Mouse (Mus musculus): ENCODE measurements around the gene Ganab.

Gene Ganab

GRCm38 (mm10) chr19:8897865-8898495 lies at the start of gene Ganab:
Ganab (plus strand) TSS chr19:8898071.
- in situ Hi-C loops (cut with MboI, MseI), result loop anchor here (5.0 kb wide), 2 partner anchors 76 to 81 kb away; partner anchors contain the start of genes Hnrnpul2 (in 1 of the 2) and Ttc9c (in 1 of the 2)

DNA sequence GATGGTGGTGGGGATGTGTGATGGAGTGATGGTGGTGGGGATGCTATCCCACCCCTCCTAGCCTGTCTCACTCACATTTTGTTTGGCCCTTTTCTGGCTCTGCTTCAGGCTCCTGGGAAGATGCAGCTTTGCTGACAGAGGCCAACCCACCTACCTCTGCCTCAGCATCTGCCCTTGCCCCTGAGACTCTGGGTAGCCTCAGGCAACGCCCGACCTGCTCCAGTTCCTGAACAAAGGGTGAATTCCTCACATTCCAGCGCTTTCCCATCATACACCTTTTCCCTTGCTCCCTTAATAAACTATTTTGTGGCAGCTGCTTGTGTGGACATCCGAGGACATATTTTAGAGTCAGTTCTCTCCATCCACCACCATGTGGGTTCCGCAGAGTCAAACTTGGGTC lies 49.5 kb upstream of the Ganab start:
- in situ Hi-C loops (cut with MboI, MseI), result loop anchor here (5.0 to 25.0 kb wide), 3 partner anchors 249 to 1014 kb away; no protein-coding TSS in a partner anchor

DNA sequence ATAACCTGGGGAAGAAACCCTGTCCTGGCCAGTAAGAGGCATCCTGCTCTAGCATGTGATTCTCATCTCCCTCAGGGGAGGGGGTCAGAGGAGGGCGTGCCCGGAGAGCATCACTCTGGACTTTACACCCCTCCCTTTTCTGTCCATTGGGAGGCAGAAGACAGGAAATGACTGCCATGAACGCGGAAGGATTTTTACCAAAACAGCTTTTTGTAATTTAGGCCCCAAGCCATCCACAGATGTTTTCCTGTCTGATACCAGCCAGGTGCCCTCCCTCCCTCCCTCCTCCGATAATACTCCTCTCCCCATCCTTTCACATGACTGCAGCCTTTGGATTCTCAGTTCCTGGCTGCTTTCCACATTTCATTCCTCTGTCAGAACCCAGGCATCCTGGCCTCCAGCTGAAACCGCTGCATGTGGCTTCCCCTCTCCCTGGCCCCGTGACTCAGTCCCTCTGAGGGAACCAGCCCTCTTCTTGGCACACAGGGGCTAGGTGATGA lies 47.4 kb upstream of the Ganab start, which contains the start of gene Lrrn4cl:
Gene Lrrn4cl (plus strand): TSS at position 367 of the 500 bp plus-strand sequence.
- in situ Hi-C loops (cut with MboI, MseI), result loop anchor here (10.0 to 25.0 kb wide), 3 partner anchors 263 to 1534 kb away; partner anchors contain the start of genes Scgb2a2 (in 1 of the 2), Slc22a8 (in 1 of the 2) and Syt7 (in 1 of the 2)

DNA sequence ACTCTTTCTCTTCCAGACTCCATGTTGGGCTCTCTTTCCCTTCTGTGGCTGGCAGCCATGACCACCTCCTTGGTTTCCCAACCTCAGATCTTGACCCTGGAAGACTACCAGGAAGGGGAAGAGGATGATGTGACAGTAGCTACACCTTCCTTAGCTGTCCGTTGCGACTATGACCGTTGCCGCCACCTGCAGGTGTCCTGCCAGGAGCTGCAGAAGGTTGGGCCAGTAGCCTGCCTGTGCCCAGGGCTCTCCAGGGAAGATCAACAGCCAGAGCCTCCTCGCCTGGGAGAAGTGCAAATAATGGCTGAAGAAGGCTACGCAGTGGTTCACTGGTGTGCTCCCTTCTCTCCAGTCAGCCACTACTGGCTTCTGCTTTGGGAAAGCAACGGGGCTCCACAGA lies 46.2 kb upstream of the Ganab start:
- in situ Hi-C loops (cut with MboI, MseI), result loop anchor here (10.0 to 25.0 kb wide), 3 partner anchors 264 to 1533 kb away; partner anchors contain the start of genes Scgb2a2 (in 1 of the 2), Slc22a8 (in 1 of the 2) and Syt7 (in 1 of the 2)

- in situ Hi-C loops (cut with MboI, MseI), result loop anchor here (10.0 to 25.0 kb wide), 3 partner anchors 265 to 1532 kb away; partner anchors contain the start of genes Scgb2a2 (in 1 of the 2), Slc22a8 (in 1 of the 2) and Syt7 (in 1 of the 2)
Measured at GRCm38 (mm10) chr19:8852236-8852928, 45.5 kb upstream of the Ganab start.

GRCm38 (mm10) chr19:8853117-8853516 lies 44.8 kb upstream of the Ganab start:
- in situ Hi-C loops (cut with MboI, MseI), result loop anchor here (10.0 to 25.0 kb wide), 3 partner anchors 266 to 1532 kb away; partner anchors contain the start of genes Scgb2a2 (in 1 of the 2), Slc22a8 (in 1 of the 2) and Syt7 (in 1 of the 2)

- in situ Hi-C loops (cut with MboI, MseI), result loop anchor here (10.0 to 25.0 kb wide), 3 partner anchors 270 to 1527 kb away; partner anchors contain the start of genes Scgb2a2 (in 1 of the 2), Slc22a8 (in 1 of the 2) and Syt7 (in 1 of the 2)
Measured at GRCm38 (mm10) chr19:8857689-8858088, 40.2 kb upstream of the Ganab start.

- in situ Hi-C loops (cut with MboI, MseI), result loop anchor here (10.0 to 25.0 kb wide), 3 partner anchors 272 to 1526 kb away; partner anchors contain the start of genes Scgb2a2 (in 1 of the 2), Slc22a8 (in 1 of the 2) and Syt7 (in 1 of the 2)
Measured at GRCm38 (mm10) chr19:8859018-8859417, 38.9 kb upstream of the Ganab start.

DNA sequence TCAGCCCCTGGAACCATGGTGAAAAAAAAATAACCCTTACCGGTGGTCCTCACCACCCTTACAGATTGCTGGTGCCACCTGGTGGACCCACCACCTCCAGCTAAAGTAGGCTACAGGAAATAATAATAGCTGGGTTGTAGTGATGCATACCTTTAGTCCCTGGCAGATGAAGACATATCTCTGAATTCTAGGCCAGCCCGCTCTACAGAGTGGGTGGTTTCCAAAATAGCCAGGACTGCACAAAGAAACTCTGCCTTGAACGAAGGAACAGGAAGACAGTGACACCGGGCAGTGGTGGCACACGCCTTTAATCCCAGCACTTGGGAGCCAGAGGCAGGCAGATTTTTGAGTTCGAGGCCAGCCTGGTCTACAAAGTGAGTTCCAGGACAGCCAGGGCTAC lies 33.6 kb upstream of the Ganab start:
- in situ Hi-C loops (cut with MboI, MseI), result loop anchor here in 1 of 2 experiments (25.0 kb wide), 1 partner anchor 277 kb away; the partner anchor contains the start of gene Slc22a8

GRCm38 (mm10) chr19:8870381-8870780 lies 27.5 kb upstream of the Ganab start:
- in situ Hi-C loops (cut with MboI, MseI), result loop anchor here in 1 of 2 experiments (5.0 to 25.0 kb wide), 2 partner anchors 33 to 283 kb away; partner anchors contain the start of genes Bscl2, Gng3 and Slc22a8

GRCm38 (mm10) chr19:8870838-8871237 lies 27.0 kb upstream of the Ganab start:
- in situ Hi-C loops (cut with MboI, MseI), result loop anchor here in 1 of 2 experiments (5.0 to 25.0 kb wide), 2 partner anchors 34 to 284 kb away; partner anchors contain the start of genes Bscl2, Gng3 and Slc22a8

DNA sequence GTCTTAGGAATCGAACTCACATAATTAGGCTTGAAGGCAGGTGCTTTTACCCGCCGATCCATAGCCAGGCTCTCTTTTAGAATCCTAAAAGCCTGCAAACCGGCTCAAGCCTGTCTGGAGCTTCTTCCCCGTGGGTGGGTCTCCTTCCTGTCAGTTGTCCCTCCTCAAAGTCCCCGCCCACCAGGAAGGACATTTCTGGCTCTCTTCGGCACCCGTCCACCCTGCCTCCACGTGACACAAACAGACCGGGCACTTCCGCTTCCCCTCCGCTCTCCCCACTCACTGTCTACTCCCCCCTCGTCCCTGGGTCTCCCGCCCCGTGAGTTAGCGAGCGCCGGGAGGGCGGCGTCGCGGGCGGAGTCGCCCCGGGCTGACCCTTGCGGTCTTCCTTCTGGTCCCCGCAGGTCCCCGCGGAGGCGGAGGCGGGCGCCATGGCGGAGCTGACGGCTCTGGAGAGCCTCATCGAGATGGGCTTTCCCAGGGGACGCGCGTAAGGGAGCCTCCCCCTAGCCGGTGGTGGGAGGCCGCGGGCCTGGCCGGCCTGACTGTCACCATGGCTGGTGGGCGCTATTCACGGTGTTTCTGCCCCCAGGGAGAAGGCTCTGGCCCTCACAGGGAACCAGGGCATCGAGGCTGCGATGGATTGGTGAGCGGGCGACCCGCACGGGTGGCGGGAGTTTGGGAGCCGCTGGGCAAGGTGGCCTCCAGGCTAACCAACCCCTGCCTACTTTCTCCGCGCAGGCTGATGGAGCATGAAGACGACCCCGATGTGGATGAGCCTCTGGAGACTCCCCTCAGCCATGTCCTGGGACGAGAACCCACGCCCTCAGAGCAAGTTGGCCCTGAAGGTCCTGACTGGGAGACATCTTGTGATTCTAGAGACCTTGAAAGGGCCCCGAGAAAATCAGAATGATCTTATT lies 26.3 kb upstream of the Ganab start, which contains the start of gene Ubxn1:
Gene Ubxn1 (plus strand): TSS at position 230 of the 920 bp plus-strand sequence.
- in situ Hi-C loops (cut with MboI, MseI), result loop anchor here in 1 of 2 experiments (5.0 to 25.0 kb wide), 2 partner anchors 34 to 284 kb away; partner anchors contain the start of genes Bscl2, Gng3 and Slc22a8

DNA sequence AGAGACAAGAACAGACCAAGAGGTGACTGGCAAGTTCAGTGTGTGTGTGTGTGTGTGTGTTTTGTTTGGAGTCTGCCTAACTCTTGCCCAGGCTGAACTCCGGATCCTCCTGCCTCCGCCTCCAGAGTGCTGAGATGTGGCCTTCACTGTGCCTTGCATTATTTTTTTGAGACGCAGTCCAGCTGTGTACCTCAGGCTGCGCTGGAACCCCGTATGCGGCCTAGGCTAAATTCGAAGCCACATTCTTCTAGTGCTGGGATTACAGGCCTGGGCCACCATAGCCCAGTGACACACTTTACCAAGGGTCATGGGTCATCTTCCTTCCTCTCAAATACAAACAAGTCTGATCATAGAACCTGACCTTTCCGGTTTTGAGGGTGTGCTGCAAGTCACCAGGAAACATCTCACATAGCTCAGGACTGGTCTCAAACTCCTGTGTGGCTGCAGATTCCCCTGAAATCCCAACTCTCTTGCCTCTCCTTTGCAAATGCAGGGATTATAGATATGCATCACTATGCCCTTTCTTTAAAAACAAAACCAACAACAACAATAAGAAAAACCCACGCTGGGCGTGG lies 25.5 kb upstream of the Ganab start:
- in situ Hi-C loops (cut with MboI, MseI), result loop anchor here in 1 of 2 experiments (5.0 to 25.0 kb wide), 2 partner anchors 35 to 285 kb away; partner anchors contain the start of genes Bscl2, Gng3 and Slc22a8

- in situ Hi-C loops (cut with MboI, MseI), result loop anchor here in 1 of 2 experiments (5.0 kb wide), 1 partner anchor 1313 kb away; no protein-coding TSS in a partner anchor
Measured at GRCm38 (mm10) chr19:8875031-8875430, 22.8 kb upstream of the Ganab start.

GRCm38 (mm10) chr19:8880311-8881033 lies 17.4 kb upstream of the Ganab start, which contains the start of gene Uqcc3:
Uqcc3 (minus strand) TSS chr19:8880923.
- in situ Hi-C loops (cut with MboI, MseI), result no loop called here

GRCm38 (mm10) chr19:8881034-8881392 lies 16.9 kb upstream of the Ganab start:
- in situ Hi-C loops (cut with MboI, MseI), result no loop called here

DNA sequence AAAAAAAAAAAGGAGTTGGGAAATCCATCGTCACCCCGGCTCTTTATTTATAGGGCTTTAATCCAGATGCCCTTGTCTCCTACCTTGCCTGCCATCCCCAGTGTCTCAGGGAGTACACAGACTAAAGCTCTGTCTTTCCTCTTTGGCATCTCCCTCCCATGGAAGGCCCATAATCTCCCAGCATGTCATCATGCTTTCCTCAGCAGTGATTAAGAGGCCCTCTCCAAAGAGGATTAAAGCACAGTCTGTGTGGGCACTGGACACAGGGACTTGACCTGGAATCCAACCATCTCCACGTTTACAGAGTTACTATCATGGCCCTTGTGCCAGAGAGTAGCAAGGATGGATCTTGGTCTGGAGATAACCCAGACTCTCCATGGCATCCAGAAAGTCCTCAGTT lies 14.3 kb upstream of the Ganab start, which contains the start of the genes Lbhd1 and Gm49403:
Gene Lbhd1 (plus strand): TSS at position 117 of the 400 bp plus-strand sequence.
Gene Gm49403 (plus strand): TSS at position 315 of the 400 bp plus-strand sequence.
- in situ Hi-C loops (cut with MboI, MseI), result no loop called here

- in situ Hi-C loops (cut with MboI, MseI), result no loop called here
Measured at GRCm38 (mm10) chr19:8886916-8887584, 10.8 kb upstream of the Ganab start.
